Mouse (Mus musculus) B cell, adult 2 months (primary cell): ENCODE data around the gene Afg3l1.
"Not testable (repeated sequence)": the region's sequence is repeated elsewhere in the genome, so short reads cannot be mapped to it uniquely, and the experiment has no call there.

Source experiments
- DNase-seq, 2 experiments: peaks; one replicate each; pipeline ENCODE4 v3.0.0; 2022

Afg3l1 gene

DNA sequence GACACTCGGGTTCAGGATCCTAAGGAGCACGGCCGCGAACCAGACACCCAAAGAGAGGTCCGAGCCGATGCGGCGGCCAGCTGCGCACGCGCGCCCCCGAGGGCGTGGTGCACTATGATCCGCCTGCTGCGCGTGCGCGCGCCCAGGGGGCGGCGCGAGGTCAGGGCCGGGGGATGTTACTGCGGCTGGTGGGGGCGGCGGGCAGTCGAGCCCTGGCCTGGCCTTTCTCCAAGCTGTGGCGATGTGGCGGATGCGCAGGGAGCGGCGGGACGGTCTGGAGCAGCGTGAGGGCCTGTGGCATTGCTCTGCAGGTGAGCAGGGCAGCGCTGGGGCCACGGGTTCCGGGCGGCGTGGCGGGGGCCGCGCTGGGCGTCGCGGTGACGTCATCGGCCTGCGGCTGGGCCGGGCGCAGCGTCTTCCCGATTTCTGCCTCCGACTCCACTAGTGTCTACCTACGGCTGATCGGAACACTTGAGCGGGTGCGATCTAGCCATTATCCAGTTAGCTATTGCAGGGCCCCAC is at the start of gene Afg3l1:
Gene Afg3l1 (plus strand): TSS at position 167 of the 522 bp plus-strand sequence.
- DNase-seq, result peak; percentile 93 to 96

DNA sequence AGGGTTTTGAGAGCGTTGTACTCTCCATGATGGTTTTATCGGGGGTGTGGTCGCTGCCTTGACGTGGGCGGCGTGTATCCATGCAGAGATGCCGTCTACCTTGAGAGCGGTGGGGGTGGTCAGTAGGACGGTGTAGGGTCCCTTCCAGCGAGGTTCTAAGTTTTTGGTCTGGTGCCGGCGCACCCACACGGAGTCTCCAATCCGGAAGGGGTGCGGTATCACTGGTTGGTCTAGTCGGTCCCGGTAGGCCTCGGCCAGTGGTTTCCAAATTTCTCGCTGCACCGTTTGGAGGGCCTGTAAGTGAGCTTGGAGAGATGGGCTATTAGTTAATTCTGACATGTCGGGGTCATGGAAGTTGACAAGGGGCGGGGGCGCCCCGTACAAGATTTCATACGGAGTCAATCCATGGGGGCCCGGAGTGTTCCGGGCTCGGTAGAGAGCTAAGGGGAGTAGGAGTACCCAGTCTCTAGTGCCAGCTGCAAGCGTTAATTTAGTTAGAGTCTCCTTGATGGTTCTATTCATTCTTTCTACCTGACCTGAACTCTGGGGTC is 49.3 kb upstream of the Afg3l1 start:
- no peak for DNase-seq

DNA sequence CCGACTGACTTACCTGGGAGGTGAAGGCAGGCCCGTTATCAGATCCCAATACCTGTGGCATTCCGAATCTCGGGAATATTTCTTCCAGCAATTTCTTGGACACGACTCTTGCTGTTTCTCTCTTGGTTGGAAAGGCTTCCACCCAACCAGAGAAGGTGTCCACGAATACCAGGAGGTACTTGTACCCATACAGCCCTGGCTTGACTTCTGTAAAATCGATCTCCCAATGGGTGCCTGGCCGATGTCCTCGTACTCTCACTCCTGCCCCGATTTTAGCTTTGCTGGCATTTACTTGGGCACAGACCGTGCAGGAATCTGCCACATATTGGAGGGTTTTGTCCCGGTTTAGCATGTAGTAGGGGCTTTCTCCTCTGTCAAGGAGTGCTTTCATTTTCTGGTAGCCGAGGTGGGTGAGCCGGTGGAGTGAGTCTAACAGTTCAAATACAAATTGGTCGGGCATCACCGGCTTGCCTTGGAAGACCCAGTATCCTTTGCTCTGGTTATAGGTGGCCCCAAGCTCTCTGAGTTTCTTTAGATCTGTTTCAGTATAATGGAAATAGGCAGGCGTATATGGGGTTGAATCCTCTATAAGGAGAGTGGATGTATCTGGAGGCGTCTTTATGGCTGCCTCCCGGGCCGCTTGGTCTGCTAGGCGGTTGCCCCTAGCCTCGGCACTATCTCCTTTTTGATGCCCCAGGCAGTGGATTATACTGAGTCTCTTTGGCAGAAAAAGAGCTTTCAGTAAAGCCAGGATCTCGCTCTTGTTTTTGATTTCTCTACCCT is 48.6 kb upstream of the Afg3l1 start:
- no peak for DNase-seq

DNA sequence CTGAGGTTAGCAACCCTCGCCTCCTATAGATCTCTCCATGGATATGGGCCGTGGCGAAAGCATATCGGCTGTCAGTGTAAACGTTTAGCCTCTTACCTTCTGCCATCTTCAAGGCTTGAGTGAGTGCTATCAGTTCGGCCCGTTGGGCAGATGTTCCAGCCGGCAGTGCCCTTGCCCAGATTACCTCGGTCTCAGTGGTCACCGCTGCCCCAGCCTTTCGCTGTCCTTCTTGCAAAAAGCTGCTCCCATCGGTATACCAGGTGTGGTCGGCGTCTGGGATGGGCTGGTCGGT is 48.0 kb upstream of the Afg3l1 start:
- not testable (repeated sequence) for DNase-seq

DNA sequence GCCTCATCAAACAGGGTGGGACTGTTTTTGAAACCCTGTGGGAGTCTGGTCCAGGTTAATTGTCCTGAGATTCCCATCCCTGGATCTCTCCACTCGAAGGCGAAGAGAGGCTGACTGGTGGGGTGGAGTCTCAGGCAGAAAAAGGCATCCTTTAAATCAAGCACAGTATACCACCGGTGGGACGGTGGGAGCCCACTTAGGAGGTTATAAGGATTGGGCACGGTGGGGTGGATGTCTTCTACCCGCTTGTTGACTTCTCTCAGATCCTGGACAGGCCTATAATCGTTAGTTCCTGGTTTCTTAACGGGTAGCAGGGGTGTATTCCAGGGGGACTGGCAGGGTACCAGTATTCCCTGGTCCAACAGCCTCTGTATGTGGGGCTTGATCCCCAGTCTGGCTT is 46.8 kb upstream of the Afg3l1 start:
- not testable (repeated sequence) for DNase-seq

DNA sequence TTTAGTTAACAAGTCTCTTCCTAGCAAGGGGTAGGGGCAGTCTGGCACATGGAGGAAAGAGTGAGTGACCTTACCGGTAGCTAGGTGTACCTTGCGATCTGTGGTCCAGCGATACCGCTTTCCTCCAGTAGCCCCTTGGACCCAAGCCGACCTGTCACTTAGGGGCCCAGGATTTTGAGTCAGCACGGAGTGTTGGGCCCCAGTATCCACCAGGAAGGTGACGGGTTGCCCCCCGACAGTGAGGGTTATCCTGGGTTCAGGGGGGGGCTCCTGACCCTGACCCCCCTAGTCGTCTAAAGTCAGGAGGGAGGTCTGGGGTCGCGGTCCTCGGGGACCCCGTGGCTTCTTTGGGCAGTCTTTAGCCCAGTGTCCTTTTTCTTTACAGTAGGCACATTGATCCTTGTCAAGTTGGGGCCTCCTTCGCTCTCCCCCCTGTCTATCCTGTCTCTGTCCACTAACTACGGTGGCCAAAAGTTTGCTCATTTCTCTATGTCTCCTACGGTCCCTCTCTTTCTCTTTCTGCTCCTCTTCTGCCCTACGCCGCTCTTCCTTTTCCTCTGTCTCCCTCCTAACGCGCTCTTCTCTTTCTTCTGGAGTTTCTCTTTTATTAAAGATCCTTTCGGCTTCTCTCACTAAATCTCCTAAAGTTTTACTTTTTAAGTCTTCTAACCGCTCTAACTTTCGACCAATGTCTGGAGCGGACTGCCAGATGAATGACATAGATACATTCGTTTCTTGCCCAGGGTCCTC is 45.9 kb upstream of the Afg3l1 start:
- DNase-seq, result no peak

DNA sequence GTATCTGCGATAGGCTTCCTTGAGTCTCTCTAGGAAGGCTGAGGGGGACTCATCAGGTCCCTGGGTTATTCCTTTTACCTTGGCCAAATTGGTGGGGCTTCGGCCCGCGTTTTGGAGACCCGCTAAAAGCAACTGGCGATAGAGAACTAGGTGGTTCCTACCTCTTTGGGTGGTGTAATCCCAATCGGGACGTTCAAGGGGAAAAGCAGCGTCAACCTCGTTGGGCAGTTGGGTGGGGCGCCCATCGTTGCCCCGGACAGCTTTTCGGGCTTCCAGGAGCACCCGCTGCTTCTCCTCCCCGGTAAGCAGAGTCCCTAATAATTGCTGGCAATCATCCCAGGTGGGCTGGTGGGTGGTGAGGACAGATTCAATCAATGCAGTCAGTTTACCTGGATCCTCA is 45.3 kb upstream of the Afg3l1 start:
- no peak for DNase-seq

DNA sequence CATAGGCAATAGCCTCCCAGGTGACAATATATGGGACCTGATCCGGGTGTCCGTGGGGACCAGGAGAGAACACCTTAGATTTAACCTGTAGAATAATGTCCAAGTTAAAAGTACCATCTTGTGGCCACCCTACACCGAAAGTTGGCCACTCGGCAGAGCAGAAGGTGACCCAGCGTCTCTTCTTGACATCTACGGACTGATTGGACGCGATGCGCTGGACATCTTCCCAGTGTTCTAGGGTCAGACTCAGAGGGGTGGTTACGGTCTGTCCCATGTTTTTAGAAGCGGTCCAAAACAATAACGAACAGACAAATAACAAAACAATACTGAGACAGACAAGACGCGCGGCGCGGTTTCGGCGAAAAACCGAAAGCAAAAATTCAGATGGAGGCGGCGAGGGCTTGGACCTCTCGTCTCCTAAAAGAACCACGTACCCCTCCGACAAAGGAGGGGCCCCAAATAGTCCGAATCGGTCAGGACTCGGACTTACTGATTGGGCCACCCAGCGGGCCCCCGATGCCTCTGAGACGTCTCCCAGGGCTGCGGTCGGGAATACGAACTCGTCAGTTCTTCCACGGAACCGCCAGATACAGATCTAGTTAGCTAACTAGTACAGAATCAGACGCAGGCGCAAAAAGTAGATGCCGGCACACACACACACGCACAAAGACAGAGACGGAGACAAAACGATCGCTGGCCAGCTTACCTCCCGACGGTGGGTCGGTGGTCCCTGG is 44.3 kb upstream of the Afg3l1 start:
- DNase-seq, result not testable (repeated sequence)

DNA sequence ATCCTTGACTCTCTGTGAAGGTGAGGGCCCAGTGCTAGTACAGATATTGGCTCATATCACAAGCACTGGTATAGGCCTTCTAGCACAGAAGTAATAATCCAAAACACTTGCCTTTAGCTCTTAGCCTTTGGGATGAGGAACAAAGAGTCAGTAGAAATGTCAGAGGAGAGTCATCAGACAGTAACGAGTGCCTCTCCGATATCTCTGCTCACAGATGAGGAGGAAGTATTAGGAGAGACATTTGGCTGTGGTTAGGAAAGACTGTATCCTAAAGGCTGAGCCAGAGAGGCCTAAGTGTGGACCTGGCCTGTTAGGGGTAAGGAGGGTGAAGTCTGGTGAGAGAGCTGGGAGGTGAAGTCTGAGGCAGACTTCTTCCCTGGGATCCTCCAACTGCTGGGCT is 35.9 kb upstream of the Afg3l1 start:
- DNase-seq, result no peak

DNA sequence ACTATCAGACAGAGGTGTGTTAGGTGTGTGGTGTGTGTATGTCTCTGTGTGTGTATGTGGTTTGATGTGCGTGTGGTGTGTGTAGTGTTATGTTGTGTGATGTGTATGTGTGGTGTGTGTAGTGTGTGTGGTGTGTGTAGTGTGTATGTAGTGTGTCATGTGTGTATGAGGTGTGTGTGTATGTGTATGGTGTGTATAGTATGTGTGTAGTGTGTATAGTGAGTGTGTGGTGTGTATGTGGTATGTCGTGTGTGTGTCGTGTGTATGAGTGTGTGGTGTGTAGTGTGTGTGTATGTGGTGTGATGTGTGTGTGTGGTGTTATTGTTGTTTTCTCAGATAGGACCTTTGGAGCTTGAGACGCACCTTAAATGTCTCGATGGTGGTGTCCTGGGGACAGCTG is 35.4 kb upstream of the Afg3l1 start:
- DNase-seq, result no peak

DNA sequence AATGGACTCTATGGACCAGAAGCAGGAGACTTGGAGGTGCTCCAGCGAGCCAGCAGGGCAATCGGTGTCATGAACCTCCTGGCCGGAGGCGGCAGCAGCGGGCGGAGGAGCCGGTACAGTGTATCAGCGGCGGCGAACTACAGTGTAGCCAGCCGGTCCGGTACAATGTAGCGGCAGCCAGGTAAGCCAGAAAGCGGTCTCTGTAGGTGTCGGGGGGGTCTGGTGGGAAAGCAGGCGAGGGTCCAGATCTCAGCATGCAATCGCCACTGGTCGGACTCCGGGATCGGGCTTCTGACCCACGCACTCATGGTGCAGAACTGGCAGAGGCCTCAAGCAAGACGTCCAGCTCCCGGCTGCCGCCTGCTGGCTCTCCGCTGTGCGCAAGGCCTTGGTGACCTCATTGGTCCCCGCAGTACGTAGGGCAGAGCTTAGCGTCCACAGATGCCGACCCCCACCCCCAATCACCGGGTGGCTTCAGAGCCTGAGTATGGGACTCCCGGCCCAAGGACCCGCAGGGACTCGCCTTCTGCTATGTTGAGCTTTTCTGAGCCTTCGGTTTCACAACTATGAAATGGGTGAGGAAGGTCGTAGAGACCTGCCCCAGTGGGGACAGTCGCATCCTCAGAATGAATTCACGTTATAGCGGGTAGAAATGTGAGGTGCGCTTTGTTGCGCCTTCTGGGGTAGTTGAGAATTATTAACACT is 34.7 kb upstream of the Afg3l1 start:
- DNase-seq, result peak; percentile 97

DNA sequence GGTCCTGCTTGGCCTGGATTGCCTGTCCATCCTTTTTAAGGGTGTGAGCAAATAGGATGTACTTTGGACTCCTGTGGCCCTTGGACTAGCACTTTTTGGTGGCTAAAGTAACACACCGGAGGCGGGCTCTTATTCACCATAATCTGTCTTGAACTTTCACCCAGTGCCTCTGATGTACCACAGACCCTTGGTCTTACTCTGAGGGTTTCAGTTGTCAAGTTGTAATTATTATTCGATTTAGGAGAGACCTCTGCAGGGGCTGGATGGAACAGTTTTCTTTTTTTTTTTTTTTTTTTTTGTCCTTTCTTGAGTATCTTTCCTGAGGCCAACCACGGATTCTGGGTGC is 34.2 kb upstream of the Afg3l1 start:
- peak in 1 of 2 experiments; percentile 8 for DNase-seq

DNA sequence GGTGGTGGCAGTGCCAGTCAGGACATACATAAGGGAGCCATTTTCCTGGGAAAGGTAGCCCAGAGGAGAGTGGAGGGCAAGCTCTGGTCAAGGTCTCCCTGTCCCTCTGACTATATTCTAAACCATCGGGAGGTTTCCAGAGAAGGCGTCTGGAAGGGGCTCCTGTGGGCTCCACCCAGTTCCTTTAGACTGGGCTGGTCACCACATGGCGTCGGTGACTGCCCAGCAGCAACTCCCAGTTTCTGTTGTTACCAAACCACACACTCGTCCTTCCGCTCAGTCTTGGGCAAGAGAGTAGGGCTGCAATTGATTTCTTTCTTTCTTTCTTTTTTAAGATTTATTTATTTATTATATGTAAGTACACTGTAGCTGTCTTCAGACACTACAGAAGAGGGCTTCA is 33.6 kb upstream of the Afg3l1 start:
- no peak for DNase-seq

DNA sequence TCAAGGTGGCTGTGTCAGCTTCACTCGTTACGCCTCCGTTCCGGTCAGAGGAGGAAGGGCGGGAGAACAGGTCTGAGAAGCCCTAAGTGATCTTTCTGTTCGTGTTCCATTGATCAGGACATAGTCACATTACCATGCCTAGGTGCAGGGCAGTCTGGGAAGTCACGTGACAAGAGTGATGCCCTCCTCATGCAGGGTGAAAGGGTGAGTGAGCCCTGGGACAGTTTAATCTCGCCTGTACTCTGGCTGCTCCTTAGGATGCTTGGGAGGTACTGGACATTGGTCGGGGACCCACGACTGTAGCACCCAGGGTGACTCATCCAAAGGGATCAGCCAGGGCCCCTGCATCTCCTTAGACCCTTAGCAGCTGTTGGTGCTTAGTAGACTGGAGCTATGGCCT is 31.7 kb upstream of the Afg3l1 start:
- DNase-seq, result no peak

DNA sequence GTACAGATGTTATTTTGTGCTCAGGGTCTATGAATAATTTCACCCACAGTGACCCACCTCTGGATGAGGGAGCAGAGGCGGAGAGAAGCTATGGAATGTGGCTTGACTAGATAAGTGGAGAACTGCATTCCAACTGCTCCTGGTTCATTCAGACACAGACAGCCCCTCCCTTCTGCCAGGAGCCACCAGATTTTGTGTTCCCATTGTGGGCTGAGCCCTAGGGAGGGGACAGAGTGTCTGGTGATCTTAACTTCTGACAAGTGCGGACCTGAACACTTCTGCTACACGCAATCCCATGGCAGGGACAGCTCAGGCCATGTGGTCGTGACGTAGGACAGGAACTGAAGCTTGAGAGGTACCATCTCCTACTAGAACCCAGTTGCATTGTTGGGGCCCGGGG is 30.9 kb upstream of the Afg3l1 start:
- DNase-seq, result no peak

DNA sequence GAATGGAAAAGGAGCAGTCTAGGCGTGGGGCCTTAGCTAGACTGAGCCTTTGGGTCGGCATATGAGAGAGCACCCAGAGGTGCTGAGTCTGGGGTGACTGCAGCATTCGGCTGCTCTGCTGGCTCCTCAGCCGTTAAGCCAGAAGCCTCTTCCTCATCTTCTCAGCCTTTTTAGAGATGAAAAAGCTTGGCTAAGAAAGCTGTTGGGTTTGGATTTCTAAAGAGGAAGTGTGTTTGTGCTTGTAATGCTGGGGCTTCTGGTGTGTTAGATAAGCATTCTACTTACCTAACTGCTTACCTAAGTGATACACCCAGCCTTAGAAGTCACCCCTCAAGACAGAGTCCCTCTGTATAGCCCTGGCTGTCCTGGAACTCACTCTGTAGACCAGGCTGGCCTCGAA is 26.9 kb upstream of the Afg3l1 start:
- no peak for DNase-seq

DNA sequence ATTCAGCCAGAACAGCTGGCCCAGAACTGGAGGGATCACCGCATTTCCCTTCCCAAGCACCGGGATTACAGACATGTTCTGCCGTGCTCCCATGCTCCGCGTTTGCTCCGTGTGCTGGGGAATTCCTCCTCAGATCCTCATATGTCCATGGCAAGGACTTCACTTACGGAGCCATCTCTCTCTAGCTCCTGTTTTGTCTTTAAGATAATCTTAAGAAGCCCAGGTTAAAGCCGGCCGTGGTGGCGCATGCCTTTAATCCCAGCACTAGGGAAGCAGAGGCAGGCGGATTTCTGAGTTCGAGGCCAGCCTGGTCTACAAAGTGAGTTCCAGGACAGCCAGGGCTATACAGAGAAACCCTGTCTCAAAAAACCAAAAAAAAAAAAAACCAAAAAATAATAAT is 26.0 kb upstream of the Afg3l1 start:
- not testable (repeated sequence) for DNase-seq

DNA sequence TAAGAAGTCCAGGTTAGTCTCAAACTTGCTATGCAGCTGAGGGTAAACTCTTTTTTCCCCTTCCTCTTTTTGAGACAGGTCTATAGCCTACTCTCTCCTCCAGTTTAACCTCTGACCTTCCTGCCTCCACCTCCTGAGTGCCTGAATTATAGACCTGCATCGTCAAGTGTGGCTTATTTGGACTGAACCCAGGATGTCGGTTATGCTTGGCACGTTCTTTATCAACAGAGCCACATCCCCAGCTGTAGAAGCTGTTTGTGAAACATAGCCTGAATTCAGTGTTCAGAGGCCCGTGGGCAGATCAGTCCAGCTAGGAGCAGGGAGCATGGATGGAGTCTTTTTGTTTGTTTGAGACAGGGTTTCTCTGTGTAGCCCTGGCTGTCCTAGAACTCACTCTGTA is 25.6 kb upstream of the Afg3l1 start:
- no peak for DNase-seq

DNA sequence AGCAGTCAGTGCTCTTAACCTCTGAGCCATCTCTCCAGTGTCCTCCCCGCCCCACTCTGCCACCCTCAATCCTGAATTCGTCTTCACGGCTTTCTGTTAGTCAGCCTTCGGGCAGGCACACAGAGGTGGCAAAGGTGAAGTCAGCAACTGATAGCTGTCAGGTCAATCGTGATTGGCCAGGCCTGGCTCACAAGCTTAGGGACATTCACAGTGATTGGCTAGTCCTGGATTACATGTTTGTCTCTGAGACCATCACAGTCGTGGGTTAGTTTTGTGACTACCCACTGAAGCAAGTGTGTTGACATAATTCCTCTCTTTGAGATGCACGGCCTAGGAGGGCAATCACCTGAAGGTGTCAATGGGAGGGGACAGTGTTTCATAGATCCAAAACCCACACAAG is 24.4 kb upstream of the Afg3l1 start:
- no peak for DNase-seq

DNA sequence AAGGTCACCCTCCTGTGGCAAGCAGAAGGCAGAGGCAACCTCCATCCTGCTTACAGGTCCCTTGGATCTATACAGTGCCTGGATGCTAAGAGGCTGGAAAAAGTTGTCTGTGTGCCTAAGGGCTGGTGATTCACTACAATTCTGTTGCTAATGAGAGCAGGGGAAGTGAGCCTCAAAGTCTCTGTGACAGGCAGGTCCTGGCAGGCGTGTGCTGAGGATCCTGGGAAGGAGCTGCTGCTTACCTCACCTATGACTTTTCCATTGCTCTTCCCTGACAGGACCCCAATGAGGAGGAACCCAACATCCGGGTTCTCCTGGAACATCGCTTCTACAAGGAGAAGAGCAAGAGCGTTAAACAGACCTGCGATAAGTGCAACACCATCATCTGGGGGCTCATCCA is 23.8 kb upstream of the Afg3l1 start:
- DNase-seq, result no peak

DNA sequence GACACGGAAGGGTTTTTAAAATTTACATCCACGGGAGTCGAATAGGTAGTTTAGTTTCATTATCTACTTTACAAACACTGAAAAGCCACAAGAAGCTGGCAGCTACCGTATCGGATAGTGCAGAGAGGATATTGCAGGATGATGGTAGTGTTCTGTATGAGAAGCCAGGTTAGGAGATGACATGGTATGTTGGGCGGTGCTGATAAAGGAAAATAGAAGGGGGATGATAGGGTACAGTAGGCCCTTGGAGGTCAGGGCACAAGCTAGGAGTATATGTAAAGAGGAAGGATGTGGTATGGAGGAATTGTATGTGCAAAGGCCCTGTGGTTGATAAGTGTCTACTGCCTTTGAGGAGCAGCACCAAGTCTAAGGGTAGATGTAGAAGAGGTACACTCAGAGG is 23.1 kb upstream of the Afg3l1 start:
- no peak for DNase-seq

DNA sequence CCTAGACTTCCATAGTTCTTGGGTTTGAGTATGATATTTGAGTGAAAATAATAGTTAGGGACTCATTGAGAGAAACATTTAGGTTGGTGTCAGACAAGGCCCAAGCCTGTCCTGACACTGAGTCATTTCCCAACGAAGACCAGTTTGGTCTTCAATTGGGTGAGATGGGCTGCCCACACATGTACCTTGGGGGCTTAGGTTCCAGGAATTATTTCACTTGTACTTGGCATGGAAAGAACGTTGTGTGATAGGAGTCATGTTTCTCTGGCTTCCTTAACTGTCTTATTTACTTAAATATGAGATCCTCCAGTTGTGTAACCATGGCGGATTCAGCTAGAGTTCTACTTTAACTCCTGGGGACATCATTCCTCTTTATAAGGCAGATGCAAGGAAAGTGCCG is 14.1 kb upstream of the Afg3l1 start:
- no peak for DNase-seq

DNA sequence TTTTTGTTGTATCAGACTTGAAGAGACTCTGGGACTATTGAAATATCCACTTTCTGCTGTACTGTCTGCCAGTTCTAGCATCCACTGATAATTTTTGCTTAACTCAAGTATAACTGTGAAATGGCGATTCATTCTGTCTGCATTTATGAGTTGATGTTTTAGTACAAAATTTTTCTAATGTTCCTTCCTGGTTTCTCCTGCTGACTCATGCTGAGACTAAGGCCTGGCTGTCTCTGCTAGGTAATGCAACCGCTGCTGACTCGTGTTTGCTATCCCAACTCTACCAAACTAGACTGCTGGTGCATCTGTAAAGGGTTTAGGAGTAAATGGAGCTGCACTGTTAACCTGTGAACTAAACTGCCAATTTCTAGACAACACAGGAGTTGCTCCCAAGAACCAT is 10.2 kb upstream of the Afg3l1 start:
- no peak for DNase-seq
